Mouse (Mus musculus) left cerebral cortex, postnatal 4 days (tissue): Measurements from ENCODE around the gene Ampd3. TPM values are rescaled to one million over a fixed set of nuclear protein-coding genes. Genes with fewer than 3 reads are reported as not detected.

Source experiments
- DNase-seq: peaks from one replicate; pipeline ENCODE4 v3.0.0-alpha.2; 2022
- intact Hi-C: fragments of 180-260 bp; cut with DNase I; formaldehyde crosslinking; loops from one replicate; pipeline ENCODE4 v1.15.1; 2025
- microRNA-seq: library from miRNA; unstranded; fragments of <30 nt; microRNA quantifications from one replicate; pipeline ENCODE4 v1.2.0, GENCODE M21; 2022
- total RNA-seq, 2 experiments: library from RNA; stranded (reverse); gene quantifications; 2 replicates each; pipeline ENCODE4 v1.2.3; 2021

Gene Ampd3
- total RNA-seq, 2 experiments from 2014 or later: 18.5 to 19.5 TPM

DNA sequence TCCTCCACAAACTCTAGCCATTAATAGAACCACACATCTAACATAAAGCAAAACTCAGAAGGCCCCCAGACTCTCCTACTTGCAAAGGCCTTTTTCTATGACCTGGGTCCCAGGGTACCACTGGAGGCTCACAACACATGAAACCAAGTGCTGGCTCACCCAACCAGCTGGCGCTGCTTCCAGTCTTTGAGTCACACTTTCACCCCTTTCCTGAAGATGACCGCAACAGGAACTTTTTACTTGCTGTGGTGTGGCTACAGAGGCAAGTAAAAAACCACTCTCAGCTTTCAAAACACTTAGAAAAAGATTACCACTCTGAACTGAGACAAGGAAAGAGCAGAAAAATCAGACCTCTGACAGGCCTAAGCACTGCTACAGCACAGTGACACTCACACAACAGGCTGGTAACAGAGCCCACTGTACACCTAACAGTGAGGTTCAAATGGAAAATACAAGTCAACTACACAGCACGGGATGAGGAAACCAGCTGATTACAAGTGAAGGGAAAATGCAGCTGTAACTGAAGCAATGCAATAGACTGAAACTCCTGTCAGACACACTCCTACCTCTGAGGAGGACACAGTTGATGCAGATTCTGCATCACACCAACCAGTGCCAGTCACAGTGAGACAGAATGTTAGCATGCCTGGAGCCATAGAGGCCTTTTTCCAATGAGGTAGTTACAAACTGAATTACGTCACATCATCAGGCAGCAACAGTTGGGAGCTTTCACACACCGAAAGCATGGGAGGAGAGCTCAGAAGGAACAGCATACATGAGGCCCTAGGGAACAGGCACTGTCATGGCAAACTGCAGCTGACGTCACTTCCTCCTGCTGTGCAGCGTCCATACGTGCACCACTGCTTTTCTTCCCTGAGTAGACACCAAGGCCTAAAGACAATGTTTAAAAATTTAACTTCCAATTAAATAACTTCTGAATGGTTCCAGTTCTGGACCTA is 56.3 kb downstream of the Ampd3 start:
- intact Hi-C loops: no loop called here
- DNase-seq: no peak

DNA sequence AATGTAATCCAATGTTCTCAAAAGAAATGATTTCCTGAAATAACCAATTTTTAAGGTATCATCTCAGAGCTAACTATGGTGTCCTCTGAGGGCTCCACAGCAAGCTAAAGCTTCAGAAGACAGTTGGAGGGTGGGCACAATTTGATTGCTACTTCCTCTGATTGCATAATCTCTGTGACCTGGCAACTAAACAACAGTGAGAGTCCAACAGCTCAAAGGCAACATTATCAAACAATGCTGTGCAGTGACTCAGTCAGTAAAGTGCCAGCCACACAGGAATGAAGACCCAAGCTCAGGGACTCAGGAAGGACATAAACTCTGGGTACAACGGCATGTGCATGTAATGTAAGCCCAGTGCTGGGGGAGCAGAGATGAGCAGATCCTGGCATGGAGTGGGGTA is 65.0 kb downstream of the Ampd3 start:
- intact Hi-C loops: no loop called here
- DNase-seq: no peak

DNA sequence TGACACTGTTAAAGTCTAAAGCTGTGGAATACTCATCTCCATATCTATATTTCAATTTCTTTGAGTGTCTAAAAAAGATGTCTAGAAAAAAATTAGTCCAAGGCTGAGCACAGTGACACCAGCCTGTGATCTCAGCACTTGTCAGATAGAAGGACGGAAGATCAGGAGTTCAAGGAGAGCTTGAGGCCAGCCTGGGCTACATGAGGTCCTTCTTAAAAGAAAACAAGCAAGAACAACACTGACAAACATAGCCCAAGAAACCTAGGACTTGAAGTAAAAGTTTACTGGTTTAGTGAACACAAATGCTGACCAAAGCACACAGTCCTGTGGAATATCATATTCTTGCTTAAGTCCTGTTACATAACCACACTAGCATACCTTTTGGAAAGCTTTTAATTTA is 66.0 kb downstream of the Ampd3 start:
- intact Hi-C loops: no loop called here
- DNase-seq: no peak

DNA sequence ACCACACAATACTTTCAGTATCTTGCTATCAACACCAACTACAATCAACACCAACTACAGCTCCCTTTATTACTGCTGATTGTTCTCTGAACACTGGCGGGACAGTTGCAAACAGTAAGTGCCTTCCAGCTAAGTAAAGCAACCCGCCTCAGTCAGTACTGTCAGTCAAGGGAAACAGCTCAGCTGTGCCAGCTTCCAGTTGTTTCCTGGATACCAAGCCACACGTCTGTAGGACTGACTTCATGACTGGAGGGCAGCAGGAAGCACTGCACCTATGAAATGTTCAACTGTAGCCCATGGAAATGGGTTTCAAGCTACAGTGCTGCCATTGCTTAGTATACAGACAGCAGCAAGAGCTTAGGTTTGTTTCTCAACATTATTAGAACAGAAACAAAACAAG is 66.5 kb downstream of the Ampd3 start:
- intact Hi-C loops: no loop called here
- DNase-seq: no peak

DNA sequence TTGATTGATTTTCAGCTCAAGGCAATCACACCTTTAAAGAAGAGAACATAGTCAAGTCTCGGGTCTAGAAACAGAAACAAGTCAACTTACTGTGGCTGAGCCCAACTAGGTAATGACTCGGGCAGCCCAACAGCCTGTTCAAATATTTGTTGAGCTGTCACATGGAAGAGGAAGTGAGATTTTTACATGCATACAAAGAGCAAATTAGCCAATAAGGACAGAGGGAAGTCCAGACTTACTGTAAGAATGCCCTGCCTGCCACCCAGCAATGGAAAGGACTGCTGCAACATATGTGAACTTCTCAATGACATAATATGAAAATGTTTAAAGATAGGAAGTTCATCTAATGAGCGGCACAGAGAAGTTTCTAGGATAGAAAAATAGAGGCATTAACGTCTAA is 72.3 kb downstream of the Ampd3 start:
- no peak for DNase-seq
- intact Hi-C loops: no loop called here

DNA sequence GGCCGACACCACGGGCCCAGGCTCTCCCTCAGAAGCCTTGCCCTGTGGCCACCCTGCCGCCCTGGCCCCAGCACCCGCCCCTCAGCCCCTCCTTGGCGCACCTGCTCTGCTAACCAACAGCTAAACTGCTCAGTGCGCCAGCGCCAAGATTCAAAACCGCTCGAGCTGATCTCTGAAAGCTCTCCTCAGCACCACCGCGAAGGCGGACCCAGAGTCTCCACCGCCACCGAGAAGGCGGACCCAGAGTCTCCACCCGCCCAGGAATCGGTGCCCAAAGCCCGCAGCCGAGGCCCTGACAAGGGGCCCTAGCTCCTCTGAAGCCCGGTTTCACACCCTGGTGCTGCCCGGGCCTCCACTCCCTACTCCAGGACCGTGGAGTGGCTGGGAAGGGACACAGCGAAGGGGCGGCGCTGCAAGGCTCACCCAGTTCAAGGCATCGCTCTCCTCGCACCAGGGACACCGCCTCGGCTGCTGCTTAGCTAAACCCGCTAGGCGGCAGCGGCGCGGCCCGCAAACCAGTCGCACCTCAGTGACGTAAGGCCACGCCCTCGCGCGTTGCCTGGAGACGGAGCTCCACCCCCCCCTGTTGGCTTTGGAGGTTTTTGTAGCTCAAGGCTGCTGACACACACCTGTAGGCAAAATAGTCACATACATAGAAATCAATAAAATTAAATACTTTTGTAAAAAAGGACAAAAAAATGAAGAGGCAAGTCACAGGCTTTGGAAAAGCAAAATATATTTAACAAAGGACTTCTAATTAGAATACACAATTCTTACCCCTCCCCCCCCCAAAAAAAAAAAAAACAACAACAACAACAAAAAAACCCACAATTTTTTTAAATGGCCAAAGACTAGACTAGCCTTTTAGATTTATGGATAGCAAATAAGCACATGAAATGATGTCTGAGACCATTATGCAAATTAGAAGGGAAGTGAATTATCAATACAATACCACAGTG is 76.2 kb downstream of the Ampd3 start, which contains the start of gene Rnf141:
Rnf141 (minus strand) TSS at position 542 of the 959 bp plus-strand sequence.
- intact Hi-C loops: no loop called here
- peak; percentile 95 for DNase-seq

DNA sequence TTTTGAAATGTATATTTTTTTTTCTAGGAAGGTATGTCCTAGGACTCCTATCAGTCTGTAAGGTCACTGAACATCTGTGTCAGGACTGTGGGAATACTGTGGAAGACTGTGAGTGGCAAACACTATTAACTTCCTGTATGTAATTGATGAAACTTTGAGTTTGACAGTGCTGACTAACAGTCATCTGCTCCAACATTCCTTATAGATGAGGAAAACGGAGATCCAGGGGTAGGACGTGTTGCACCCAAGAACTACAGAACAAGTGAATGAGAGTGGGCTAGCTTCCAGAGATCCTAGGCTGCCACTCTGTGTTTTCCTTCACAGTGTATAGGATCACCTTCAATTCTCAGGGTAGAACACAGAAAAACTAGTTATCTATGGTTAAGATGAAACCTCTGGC is 79.3 kb downstream of the Ampd3 start:
- no peak for DNase-seq
- intact Hi-C loops: no loop called here

DNA sequence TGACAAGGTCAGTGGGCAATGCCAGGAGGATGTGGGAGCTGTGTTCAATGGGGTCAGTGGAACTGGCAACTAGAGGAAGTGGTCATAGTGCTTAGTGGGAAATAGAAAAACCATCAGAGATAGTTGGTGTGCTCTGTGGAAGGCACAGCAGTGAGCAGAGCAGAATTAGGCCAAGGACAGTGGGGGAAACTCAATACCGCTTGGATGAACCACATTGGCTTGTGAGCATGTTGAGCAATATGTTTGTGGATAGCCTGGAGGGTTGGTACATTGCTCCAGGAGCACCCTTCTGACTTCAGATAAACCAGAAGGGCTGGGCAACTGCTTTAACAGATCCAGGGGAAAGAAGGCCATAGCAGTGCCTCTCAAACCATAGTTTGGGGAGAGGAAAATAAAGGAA is 80.4 kb downstream of the Ampd3 start:
- DNase-seq: no peak
- intact Hi-C loops: no loop called here

DNA sequence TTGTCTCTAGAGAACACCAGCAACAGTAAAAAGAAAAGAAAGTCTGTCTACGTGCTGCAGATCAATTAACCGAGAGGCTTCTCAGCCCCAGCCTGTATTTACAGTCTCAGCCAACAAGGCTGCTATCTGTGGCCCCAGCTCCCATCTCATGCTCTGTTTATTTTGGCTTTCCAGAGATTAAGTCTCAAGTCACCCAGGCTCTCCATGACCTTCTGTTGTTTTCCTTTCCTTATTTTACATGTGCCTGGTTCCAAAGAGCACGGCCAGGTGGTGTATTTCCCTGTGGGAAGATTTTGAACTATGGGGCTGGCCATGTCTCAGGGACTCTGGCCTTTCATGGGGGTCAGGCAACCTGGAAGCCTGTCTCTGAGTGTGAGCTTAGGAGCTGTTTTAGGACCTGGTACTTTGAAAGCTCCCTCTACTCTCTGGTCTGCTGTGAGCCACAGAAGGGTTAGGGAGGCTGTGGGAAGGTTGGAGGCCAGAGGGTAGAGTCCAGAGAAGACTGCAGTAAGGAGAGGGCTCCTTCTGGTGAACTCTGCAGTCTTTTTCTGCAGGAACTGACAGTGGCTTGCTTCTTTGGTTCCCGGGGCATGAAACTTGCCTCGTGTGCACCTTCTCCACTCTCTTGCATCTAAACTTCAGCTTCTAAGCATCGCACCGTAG is 83.7 kb downstream of the Ampd3 start:
- intact Hi-C loops: no loop called here
- DNase-seq: no peak

DNA sequence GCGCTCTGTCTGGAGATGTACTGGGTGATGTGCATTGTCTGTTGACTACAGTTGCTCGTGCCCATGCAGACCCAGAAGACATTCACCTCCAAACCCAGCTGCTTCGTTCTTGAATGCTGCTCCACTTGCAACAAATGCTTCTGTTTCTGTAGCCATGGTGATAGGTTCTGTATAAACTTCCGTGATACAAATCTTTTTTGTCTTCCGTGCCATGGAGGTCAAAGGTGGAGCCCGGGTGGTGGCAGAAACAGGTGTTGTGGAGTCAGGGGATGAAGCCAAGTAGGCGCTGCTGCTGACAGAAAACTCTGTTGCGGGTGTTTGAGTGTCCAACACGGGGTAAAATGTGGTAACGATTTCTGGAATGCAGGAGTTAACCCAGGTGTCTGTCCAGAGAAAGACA is 85.6 kb downstream of the Ampd3 start:
- no peak for DNase-seq
- intact Hi-C loops: no loop called here

DNA sequence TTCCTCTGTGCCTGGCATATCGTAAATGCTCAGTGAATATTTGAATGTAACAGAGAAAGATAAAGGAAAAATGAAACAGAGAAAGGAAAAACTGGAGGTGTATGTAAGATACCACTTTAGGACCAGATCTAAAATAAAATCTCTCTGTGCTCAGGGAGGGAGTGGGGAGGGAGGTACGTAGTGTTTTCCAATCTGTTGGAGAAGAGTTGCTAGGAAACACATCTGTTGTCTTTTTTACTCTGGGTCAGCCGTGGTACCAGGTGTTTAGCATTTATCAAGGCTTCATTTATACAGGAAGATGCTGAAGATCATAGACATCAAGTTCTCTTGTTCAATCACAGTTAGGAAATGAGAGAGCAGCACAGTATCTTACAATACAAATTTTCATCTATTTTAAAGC is 86.5 kb downstream of the Ampd3 start:
- intact Hi-C loops: no loop called here
- no peak for DNase-seq

DNA sequence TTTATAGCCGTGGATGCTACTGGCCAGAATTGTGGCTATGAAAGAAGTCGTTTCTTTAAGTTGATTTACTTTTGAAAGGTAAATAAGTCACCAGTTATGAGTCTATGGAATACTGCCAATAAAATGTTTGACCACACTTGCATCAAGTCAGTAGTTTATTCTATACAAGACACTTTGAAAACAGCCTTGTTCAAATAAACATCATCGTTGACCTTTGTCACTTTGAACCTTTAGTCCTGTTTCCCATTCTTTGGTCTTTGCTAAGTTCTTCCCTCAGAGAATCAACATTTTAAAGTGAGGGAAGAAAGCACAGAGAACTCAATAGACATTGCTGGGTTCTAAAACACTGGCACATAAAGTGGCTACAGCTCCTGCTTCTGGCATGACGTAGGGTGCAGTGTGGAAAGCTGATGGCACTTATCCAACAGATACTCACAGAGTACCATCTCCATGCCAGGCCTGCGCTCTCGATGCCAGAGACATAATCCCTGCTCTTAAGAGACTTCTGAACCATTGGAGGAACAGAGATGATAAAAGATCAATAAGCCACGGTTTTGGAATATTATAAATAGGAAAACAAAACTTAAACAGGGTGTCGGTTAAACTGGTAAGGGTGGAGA is 87.0 kb downstream of the Ampd3 start:
- DNase-seq: peak; percentile 64
- intact Hi-C loops: no loop called here

DNA sequence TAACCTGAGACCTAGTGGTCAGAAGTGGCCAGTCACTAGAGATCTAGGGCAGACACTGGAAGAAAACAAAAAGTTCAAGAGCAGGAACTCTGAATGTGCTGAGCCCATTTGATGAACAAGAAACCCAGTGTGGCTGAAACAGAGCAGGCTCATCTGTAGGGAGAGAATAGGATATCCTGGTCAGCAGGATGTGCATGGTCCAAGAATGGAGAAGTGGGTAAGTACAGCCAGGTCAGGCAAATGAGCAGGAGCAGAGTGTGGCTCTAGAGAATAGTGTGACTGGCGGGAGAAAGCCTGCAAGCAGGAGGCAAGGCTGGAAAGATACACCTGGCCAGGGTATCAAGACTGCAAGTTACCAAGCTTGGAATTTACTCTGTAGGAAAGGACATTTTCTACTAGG is 87.6 kb downstream of the Ampd3 start:
- DNase-seq: no peak
- intact Hi-C loops: no loop called here

DNA sequence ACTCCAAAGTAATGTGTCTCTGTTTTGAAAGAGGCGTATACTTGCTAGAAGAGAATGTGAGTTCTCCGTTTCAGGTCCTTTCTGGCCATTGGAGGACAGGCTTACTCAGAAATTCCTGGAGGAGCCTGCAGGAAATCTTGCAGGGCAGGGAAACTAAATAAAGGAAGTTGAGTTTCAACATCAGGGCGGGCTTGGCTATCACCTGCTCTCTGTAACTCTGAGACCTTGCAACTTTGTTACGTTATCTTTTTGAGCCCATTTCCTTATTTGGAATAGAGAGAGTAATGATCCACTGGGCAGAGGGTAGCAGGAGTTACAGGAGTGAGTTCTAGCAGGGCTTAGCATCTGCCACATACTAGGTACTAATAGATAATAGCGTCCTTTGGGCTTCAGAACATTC is 92.1 kb downstream of the Ampd3 start:
- intact Hi-C loops: no loop called here
- no peak for DNase-seq

Small RNAs within 50 kb of the gene (microRNA-seq; reads per million reads assigned to microRNA genes)
- not detected for gene Gm47282

Other genes starting within 250 kb of the Ampd3 start
- gene Sbf2, start 153.3 kb upstream of the Ampd3 start, total RNA-seq: 100 to 1,000 TPM; 141 to 177 TPM
- gene Adm, start 140.5 kb upstream of the Ampd3 start, total RNA-seq: 1 to 10 TPM; 2.3 to 2.6 TPM
- 10 to 100 TPM; 85.2 to 93.9 TPM for gene Rnf141, start 76.3 kb downstream of the Ampd3 start, total RNA-seq
- gene Lyve1, start 95.0 kb downstream of the Ampd3 start, total RNA-seq: 1 to 10 TPM; 4.0 to 5.1 TPM
- gene Mrvi1, start 214.3 kb downstream of the Ampd3 start, total RNA-seq: 1 to 10 TPM; 1.5 TPM